Mouse (Mus musculus) heart, postnatal 0 days (tissue): ENCODE results near the gene Gm49416. TPM values are rescaled to one million over a fixed set of nuclear protein-coding genes. Genes with fewer than 3 reads are reported as not detected.

Experiments used
- ATAC-seq: fragments of 200-750 bp; cut with Nextera tagmentation; 2 replicates; pipeline ENCODE4 v1.8.0; 2017; ENCODE audit warnings: low read depth, moderate number of reproducible peaks, moderate library complexity; ENCODE audit not compliant: insufficient read depth
- DNase-seq: peaks from one replicate; pipeline ENCODE4 v3.0.0-alpha.2; 2016; ENCODE audit warnings: low spot score
- H3K27ac ChIP-seq: fragments of 300-500 bp; sonication (generic); 2 replicates; pipeline ENCODE4 v1.5.1; 2014; ENCODE audit warnings: low read depth, mild to moderate bottlenecking
- H3K27me3 ChIP-seq: fragments of 300-500 bp; sonication (generic); 2 replicates; pipeline ENCODE4 v1.6.1; 2014; ENCODE audit warnings: low read length, mixed read lengths; ENCODE audit not compliant: control insufficient read depth, insufficient read depth
- H3K36me3 ChIP-seq: fragments of 300-500 bp; sonication (generic); replicated peaks from 2 replicates; pipeline ENCODE4 v1.6.1; 2014; ENCODE audit warnings: low read length, mixed read lengths; ENCODE audit not compliant: control insufficient read depth, insufficient read depth
- H3K4me1 ChIP-seq: fragments of 300-500 bp; sonication (generic); 2 replicates; pipeline ENCODE4 v1.6.1; 2014; ENCODE audit warnings: antibody characterized with exemption; ENCODE audit not compliant: control insufficient read depth, insufficient read depth
- H3K4me2 ChIP-seq: fragments of 300-500 bp; sonication (generic); 2 replicates; pipeline ENCODE4 v1.6.1; 2014; ENCODE audit warnings: low read depth, mild to moderate bottlenecking, low read length, moderate library complexity
- H3K4me3 ChIP-seq: fragments of 300-500 bp; sonication (generic); 2 replicates; pipeline ENCODE4 v1.5.1; 2014; ENCODE audit warnings: low read depth, low read length
- H3K9ac ChIP-seq: fragments of 300-500 bp; sonication (generic); replicated peaks from 2 replicates; pipeline ENCODE4 v1.6.1; 2014; ENCODE audit warnings: low read depth, low read length, mixed read lengths
- H3K9me3 ChIP-seq: fragments of 300-500 bp; sonication (generic); replicated peaks from 2 replicates; pipeline ENCODE4 v1.6.1; 2016; ENCODE audit warnings: low read length; ENCODE audit not compliant: control insufficient read depth
- CTCF ChIP-seq: IDR thresholded peaks from 2 replicates; pipeline ENCODE4 v1.5.1; 2016; ENCODE audit warnings: antibody characterized with exemption, control low read depth, low read depth
- EP300 ChIP-seq: IDR thresholded peaks from 2 replicates; pipeline ENCODE4 v1.6.1; 2016; ENCODE audit warnings: antibody characterized with exemption, low read depth
- WGBS: fragments of 180-500 bp; shearing (Covaris S2); extraction: QIAGEN DNeasy Blood & Tissue Kit; methylation state at CpG from one replicate; pipeline ENCODE4 v1.1.7; 2014; 5-methylcytosine and 5-hydroxymethylcytosine counted together
- polyA plus RNA-seq: library from polyadenylated mRNA; unstranded; fragments of >200 nt; fragmentation: Nextera tagmentation; extraction: Ambion mirVana; gene quantifications from 2 replicates; pipeline ENCODE4 v1.2.1, GENCODE M21; 2015
- total RNA-seq: library from RNA; depleted of rRNA; stranded (reverse); fragments of >200 nt; gene quantifications from 2 replicates; pipeline ENCODE4 v1.2.3, GENCODE M21; 2014; ENCODE audit warnings: low replicate concordance

The Gm49416 gene
- total and polyA plus RNA-seq, 2 experiments from 2014 or later: not detected

DNA sequence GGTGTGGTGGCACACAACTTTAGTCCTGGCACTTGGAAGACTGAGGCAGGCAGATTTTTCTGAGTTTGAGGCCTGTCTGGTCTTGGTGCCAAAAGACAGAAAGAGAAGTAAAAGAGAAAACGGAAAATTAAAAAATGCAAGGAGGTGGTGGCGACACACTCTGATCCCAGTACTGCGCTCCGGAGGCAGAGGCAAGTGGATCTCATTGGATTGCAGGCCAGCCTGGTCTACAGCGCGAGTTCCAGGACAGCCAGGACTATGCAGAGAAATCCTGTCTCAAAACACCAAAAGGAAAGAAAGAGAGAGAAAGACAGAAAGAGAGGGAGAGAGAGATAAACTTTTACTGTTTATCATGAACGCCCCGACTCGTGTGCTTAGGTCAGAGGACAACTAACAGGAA is 17.9 kb upstream of the Gm49416 start:
- peaks cover 26% of the 10 kb centered on the region for H3K36me3 ChIP-seq
- H3K4me2 ChIP-seq: peak overlapping the region; percentile 79
- no peaks in the 10 kb centered on the region for H3K9me3 ChIP-seq
- no peaks in the 10 kb centered on the region for H3K27me3 ChIP-seq
- DNase-seq: peak; percentile 19
- TF ChIP-seq CTCF (no peak), EP300 (no peak)
- peak overlapping the region; percentile 85 for H3K27ac ChIP-seq
- WGBS: 27% methylated on average over 9 of the region's 9 CpGs
- H3K9ac ChIP-seq: peak overlapping the region; percentile 92
- H3K4me1 ChIP-seq: no peaks in the 10 kb centered on the region; the same call in 1 of the 2 replicates
- peak overlapping the region; percentile 71 for H3K4me3 ChIP-seq
- no peak for ATAC-seq

GRCm38 (mm10) chr19:8871267-8872186 is 17.2 kb upstream of the Gm49416 start, which contains the start of gene Ubxn1:
Ubxn1 (plus strand) TSS chr19:8871496.
- H3K4me2 ChIP-seq: peak within 1 kb of the TSS; percentile 79
- ATAC-seq (peak; percentile 98), DNase-seq (peak; percentile 99)
- H3K27me3 ChIP-seq: no peaks in the 10 kb centered on the region
- TF ChIP-seq EP300: 0 out of 2 replicates have a peak, but pooled peaks have one; percentile 61
- TF ChIP-seq CTCF: no peak
- peaks cover 33% of the 10 kb centered on the region for H3K36me3 ChIP-seq
- peak within 1 kb of the TSS; percentile 85 for H3K27ac ChIP-seq
- H3K4me1 ChIP-seq: no peaks in the 10 kb centered on the region; the same call in 1 of the 2 replicates
- H3K9ac ChIP-seq: peak within 1 kb of the TSS; percentile 92
- whole genome bisulfite sequencing: under 1% methylated on average over 59 of the region's 59 CpGs
- no peaks in the 10 kb centered on the region for H3K9me3 ChIP-seq
- H3K4me3 ChIP-seq: peak within 1 kb of the TSS; percentile 71

DNA sequence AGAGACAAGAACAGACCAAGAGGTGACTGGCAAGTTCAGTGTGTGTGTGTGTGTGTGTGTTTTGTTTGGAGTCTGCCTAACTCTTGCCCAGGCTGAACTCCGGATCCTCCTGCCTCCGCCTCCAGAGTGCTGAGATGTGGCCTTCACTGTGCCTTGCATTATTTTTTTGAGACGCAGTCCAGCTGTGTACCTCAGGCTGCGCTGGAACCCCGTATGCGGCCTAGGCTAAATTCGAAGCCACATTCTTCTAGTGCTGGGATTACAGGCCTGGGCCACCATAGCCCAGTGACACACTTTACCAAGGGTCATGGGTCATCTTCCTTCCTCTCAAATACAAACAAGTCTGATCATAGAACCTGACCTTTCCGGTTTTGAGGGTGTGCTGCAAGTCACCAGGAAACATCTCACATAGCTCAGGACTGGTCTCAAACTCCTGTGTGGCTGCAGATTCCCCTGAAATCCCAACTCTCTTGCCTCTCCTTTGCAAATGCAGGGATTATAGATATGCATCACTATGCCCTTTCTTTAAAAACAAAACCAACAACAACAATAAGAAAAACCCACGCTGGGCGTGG is 16.4 kb upstream of the Gm49416 start:
- TF ChIP-seq CTCF (no peak), EP300 (no peak)
- ATAC-seq (no peak), DNase-seq (no peak)
- Histone ChIP-seq H3K4me1 (no peaks in the 10 kb centered on the region; the same call in 1 of the 2 replicates), H3K9ac (peak overlapping the region; percentile 92), H3K27ac (peak overlapping the region; percentile 82), H3K36me3 (peaks cover 38% of the 10 kb centered on the region), H3K27me3 (no peaks in the 10 kb centered on the region), H3K9me3 (no peaks in the 10 kb centered on the region), H3K4me3 (peak overlapping the region; percentile 71), H3K4me2 (peak overlapping the region; percentile 79)
- 64% methylated on average over 10 of the region's 10 CpGs for WGBS

DNA sequence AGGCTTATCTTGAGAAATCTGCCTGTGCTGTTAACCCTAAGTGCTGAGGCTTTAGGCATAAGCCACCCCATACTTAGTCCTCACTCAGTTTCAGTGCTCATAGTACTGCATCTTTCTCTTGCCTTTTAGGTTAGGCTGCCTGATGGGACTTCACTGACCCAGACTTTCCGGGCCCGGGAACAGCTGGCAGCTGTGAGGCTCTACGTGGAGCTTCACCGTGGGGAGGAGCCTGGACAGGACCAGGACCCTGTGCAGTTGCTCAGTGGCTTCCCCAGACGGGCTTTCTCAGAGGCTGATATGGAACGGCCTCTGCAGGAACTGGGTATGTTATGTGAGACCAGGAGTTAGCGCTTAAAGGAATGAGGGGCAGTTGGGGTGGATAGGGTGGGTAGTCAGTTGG is 13.7 kb upstream of the Gm49416 start:
- H3K9ac ChIP-seq: no peak overlapping the region
- ATAC-seq (no peak), DNase-seq (no peak)
- H3K27ac ChIP-seq: no peak overlapping the region
- H3K4me2 ChIP-seq: no peak overlapping the region
- H3K27me3 ChIP-seq: no peaks in the 10 kb centered on the region
- H3K4me1 ChIP-seq: peaks cover 3% of the 10 kb centered on the region
- no peak overlapping the region for H3K4me3 ChIP-seq
- TF ChIP-seq CTCF (no peak), EP300 (no peak)
- H3K9me3 ChIP-seq: no peaks in the 10 kb centered on the region
- peaks cover 43% of the 10 kb centered on the region for H3K36me3 ChIP-seq
- 87% methylated on average over 7 of the region's 7 CpGs for WGBS

- Histone ChIP-seq H3K4me3 (peak within 1 kb of the TSS; percentile 72), H3K27me3 (no peaks in the 10 kb centered on the region), H3K9ac (peak within 1 kb of the TSS; percentile 75), H3K4me1 (peaks cover 3% of the 10 kb centered on the region), H3K27ac (peak within 1 kb of the TSS; percentile 79), H3K36me3 (peaks cover 21% of the 10 kb centered on the region), H3K9me3 (no peaks in the 10 kb centered on the region), H3K4me2 (peak within 1 kb of the TSS; percentile 93)
- under 1% methylated on average over 42 of the region's 42 CpGs for WGBS
- TF ChIP-seq CTCF (no peak), EP300 (no peak)
- peak; percentile 98 for ATAC-seq
- peak; percentile 90 for DNase-seq
Observed at GRCm38 (mm10) chr19:8880311-8881033, 8.3 kb upstream of the Gm49416 start, which contains the start of gene Uqcc3. Uqcc3 (minus strand) TSS chr19:8880923.
